Mouse (Mus musculus) cerebellum, postnatal 25 days (tissue): ENCODE data around the gene Zfp281.

Source experiments
- DNase-seq, 2 experiments: peaks; one replicate each; pipeline ENCODE4 v3.0.0; 2021; ENCODE audit warnings: mixed read lengths in 2 of 2

Zfp281 gene

DNA sequence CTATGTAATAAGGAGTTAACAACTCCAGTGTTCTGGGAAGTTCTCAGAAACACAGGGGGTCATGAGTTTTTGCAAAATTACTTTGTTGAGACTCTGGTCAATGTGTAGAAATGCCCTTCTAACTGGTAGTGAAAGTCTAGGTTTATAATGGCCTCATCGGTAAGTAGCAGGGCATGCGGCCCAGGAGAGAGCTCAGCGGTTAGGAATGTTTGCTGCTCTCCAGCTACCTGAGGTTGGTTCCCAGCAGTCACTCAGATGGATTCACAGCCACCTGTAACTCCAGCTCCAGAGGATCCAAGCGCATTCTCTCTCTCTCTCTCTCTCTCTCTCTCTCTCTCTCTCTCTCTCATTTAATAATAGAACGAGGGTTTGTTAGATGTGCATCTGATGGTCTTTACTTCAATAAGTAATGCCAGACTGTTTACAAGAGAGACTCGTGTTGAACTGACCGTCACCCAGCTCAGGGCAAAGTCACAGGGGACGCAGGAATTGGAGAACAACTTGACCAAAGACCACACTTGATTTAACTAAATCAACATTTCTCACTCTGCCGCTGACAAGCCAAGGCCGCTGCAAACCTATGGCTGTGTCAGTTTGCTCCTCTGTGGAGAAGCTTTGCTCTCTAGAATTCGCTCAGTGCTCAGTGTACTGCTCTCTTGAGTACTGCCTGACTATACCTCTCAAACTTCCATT is 9.8 kb upstream of the Zfp281 start:
- no peak for DNase-seq

DNA sequence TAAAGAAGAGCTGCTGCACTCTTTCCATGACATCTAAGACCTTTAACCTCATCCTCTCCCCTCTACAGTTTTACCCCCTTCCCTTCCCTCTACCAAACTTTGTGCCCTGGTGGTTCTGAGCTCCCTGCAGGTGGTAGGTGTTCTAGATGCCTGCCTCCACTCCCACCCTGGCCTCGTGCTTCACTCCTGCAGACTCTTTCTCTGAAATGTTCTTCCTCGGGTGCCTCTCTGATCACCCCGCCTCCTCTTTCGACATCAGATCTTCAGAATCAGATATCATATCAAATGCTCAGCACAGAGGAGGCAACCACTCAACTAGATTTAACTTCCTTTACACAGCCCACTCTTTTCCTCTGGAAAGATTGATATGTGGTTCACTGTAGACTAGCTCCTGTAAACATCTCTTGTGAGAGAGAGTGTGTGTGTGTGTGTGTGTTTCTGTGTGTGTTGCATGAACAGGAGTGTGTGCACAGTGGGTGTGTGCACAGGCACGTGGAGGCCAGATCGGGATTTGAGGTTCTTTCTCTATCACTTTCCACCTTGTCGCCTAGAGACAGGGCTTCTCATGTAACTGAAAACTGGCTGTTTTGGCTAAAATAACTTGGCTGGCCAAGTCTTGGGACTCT is 7.4 kb upstream of the Zfp281 start:
- no peak for DNase-seq

DNA sequence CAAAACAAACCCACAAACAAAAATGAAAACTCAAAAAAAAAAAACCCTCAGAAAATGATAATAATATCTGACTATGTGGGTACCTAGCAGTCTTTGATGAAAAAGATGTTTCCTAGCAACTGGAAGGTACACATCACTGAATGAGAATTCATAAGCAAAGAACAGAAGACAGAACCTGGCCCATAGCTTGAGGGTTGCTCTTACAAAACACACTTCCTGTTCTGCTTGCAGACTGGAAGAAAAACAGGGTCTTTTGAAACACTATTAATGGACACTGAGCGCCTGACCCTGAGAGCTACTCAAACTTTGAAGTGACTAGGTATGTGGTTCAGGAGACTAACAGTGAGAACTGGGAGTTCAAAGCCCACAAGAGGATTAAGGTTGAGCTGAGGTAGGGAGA is 6.1 kb upstream of the Zfp281 start:
- no peak for DNase-seq

DNA sequence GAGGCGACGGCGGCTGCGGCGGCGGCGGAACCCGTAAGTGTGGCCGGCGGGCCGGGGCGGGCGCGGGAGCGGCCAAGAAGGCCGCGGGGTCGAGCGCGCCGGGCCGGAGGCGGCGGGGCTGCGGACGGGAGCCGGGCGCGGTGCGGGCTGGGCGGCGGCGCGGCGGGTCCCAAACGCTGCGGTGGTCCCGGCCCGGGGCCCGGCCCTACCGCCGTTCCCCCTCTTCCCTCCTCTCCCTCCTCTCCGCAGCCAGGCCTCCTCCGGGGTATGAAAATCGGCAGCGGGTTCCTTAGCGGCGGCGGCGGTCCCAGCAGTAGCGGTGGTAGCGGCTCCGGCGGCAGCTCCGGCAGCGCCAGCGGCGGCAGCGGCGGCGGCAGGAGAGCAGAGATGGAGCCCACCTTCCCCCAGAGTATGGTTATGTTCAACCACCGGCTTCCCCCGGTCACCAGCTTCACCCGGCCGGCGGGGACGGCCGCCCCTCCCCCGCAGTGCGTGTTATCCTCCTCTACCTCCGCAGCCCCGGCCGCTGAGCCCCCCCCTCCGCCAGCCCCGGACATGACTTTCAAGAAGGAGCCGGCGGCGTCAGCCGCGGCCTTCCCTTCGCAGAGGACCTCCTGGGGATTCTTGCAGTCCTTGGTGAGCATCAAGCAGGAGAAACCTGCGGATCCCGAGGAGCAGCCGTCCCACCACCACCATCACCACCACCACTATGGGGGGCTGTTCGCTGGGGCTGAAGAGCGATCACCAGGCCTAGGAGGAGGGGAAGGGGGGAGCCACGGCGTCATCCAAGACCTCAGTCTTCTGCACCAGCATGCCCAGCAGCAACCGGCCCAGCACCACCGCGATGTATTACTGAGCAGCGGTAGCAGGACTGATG is 556 bp downstream of the Zfp281 start:
- peak; percentile 71 to 78 for DNase-seq

DNA sequence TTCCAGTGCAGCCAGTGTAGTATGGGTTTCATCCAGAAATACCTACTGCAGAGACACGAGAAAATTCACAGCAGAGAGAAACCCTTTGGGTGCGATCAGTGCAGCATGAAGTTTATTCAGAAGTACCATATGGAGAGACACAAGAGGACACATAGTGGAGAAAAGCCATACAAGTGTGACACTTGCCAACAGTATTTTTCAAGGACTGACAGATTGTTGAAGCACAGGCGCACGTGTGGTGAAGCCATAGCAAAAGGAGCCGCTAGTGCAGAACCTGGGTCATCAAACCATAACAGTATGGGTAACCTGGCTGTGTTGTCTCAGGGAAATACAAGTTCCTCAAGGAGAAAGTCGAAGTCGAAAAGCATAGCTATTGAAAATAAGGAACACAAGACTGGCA is 1.4 kb downstream of the Zfp281 start:
- no peak for DNase-seq

DNA sequence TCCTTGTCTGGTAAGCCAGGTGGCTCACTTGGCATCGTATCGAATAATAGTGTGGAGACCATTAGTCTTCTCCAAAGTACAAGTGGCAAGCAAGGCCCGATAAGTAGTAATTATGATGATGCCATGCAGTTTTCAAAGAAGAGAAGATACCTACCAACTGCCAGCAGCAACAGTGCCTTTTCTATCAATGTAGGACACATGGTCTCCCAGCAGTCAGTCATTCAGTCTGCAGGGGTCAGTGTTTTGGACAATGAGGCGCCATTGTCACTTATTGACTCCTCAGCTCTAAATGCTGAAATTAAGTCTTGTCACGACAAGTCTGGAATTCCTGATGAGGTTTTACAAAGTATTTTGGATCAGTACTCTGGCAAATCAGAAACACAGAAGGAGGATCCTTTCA is 2.1 kb downstream of the Zfp281 start:
- no peak for DNase-seq

DNA sequence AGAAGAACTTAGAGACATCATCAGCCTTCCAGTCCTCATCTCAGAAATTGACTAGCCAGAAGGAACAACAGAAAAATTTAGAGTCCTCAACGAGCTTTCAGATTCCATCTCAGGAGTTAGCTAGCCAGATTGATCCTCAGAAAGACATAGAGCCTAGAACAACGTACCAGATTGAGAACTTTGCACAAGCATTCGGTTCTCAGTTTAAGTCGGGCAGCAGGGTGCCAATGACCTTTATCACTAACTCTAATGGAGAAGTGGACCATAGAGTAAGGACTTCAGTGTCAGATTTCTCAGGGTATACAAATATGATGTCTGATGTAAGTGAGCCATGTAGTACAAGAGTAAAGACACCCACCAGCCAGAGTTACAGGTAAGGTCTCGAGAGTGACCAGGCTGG is 2.9 kb downstream of the Zfp281 start:
- no peak for DNase-seq

DNA sequence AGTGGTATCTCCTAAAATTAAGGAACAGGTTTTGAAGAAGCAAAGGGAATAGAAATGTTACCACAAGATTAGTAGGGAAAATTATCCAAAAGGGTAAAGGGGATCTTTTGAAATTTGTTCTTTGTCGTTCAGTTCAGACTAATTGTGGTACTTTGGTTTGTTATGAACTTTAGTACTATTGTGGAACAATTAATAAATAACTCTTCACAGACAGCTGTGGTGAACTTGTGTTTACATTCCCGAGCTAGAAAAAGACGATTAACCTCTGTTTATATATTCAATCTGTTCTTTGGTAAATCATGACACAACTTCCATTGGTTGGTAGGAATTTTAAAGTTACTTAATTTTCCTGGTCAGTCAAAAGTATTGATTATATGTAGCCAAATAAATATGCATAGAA is 8.2 kb downstream of the Zfp281 start:
- no peak for DNase-seq

DNA sequence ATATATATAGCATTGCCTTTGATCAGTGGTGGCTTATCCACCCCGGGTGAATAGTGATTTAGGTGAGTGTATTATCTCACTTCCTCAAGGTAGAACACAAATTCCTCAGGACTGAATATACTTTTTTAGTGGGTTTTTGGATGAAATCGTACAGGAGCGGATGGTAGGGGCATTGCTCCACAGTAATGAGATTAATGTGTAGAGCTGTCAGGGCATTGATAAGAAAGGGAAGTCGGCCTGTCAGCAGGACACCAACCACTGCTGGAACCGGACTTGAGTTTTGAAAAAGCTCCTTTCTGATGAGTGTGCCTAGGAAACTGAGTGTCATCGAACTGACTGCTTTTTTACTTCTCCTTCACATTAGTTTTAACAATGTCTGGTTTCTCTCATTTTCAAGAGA is 10.9 kb downstream of the Zfp281 start:
- DNase-seq: no peak

DNA sequence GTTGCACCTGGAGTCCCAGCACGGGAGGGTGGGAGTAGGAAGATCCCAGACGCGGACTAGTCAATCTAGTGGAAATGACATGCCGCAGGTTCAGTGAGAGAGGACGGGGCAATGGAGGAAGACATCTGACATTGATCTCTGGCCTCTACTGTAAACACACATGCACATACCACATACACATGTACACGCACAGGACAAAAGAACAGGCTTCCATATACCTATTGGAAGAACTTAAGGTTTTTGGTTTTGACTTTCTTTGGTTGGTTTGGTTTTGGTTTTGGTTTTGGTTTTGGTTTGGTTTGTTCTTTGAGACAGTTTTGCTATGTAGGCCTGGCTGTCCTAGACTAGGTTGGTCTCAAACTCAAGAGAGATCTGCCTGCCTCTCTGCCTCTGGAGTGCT is 12.2 kb downstream of the Zfp281 start:
- DNase-seq: no peak

DNA sequence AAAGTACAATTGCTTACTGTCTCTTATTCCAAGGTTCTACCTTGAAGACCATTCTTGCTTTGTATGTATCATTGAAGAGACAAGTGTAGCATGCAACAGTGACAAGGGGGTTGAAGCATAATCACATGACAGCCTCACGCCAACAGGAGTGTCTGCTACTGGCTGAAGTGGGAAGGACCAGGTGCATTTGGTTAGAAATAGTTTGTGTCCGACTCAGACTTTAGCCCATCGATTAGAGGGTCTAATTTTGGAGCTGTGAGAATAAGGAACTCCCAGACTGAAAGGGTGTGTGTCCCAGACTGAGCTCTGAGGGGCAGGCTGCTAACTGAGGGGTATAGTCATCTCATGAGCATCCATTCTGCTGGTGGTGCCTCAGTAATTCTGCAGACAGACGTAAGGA is 13.0 kb downstream of the Zfp281 start:
- no peak for DNase-seq

DNA sequence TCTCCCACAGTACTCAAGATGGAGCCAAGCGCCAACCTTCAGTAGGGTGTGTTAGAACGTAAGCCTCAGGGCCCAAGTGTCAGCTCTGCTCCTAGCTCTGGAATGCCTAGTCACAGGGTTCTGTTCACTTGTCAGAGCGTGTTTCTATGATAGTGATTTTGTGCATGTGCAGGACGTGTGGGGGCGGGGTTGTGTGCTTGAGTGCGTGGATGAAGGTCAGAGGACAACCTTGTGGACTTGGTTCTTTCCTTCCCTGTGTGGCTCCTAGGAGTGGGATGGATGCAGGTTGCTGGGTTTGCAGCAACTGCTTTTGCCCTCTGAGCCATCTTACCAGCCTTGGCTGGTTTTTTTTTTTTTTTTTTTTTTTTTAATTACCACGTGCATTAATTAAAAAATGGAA is 13.5 kb downstream of the Zfp281 start:
- DNase-seq: no peak

DNA sequence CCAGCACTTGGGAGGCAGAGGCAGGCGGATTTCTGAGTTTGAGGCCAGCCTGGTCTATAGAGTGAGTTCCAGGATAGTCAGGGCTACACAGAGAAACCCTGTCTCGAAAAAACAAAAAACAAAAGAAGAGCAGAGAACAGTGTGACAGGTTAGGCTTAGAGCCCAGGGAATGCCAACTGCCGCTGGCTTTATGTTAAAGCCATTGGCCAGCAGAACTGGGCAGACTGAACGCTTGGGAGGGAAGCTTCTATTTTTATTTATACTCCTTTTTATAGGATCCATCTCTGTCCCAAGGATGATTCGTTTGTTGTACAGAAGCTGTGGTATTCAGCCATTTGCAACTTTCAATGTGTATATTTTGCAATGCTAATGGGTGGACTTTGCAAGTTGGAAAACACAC is 14.0 kb downstream of the Zfp281 start:
- peak in 1 of 2 experiments; percentile 36 for DNase-seq

DNA sequence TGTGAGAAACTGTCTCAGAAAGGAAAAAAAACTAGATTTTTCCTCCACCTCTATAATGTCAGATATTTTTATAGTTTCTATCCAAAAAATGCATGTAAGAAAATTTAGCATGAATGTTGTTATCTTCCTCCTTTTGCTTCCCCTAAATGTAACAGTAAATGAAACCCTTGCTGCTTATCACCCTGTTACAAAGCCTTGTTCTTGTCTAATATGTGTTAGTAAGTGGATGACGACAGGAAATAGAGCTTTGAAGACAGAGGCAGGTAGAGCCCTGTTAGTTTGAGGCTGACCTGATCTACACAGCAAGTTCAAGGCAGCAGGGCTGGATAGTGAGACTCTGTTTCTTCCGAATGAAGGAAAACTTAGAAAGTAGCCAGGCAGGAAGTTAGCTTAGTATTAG is 14.5 kb downstream of the Zfp281 start:
- no peak for DNase-seq

DNA sequence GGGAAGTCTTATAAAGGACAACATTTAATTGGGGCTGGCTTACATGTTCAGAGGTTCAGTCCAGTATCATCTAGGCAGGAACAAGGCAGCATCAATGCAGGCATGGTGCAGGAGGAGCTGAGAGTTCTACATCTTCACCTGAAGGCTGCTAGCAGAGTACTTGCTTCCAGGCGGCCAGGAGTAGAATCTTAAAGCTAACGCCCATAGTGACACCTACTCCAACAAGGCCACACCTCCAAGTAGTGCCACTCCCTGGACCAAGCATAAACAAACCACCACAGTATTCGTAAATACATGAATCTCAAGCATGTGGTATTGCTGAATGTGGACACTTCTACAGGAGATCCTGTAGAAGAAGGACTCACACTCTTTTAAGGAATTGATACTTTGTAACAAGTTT is 18.0 kb downstream of the Zfp281 start:
- DNase-seq: no peak

DNA sequence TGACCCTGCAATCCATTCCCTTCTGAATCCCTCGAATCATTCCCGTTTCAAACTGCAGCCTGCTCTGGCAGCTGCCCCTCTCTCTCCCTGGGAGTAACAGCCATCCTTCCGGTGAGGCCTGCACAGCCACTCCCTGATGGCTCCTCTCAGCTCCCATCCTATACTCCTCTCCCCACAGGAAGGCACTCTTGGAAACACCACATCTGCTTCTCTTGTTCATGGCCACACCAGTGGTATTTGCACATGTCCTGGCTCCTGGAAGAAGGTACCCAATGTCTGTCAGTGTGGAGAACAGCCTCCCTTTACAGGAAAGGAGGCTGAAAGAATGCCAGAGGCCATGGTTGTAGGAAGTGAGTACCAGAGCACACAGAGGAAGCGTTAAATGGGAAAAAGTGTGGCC is 19.8 kb downstream of the Zfp281 start:
- no peak for DNase-seq

DNA sequence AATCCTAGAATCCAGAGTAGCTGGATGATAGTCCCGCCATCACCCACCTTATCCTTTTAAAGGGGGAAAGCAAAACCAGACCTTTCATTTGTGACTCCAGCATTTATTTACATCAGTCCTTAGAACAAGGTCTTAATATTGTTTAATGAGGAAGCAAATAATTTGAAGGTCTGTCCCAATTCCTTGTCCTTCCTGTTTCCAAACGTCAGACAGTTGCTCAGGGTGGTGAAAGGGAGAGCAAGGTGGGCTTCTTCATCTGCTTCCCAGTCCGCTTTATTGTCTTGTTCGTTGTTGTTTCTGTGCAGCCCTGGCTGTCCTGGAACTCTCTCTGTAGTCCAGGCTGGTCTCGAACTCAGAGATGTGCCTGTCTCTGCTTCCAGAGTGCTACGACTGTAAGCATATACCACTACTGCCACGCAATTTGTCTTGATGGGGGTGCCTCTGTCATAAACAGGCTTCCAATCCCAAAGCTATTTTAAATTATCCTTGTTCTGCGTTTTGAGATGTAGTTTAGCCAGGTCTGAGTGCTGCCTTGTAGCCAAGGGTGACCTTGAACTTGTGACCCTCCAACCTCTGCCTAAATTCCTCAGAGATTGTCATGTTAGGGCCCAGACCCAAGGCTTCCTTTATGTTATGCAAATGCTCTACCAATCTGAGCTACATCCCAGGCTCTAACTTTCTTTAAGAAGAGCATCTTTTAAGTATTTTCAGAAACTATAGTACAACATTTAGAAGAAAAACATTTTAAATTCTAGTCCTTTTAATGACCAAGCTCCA is 21.3 kb downstream of the Zfp281 start:
- no peak for DNase-seq

DNA sequence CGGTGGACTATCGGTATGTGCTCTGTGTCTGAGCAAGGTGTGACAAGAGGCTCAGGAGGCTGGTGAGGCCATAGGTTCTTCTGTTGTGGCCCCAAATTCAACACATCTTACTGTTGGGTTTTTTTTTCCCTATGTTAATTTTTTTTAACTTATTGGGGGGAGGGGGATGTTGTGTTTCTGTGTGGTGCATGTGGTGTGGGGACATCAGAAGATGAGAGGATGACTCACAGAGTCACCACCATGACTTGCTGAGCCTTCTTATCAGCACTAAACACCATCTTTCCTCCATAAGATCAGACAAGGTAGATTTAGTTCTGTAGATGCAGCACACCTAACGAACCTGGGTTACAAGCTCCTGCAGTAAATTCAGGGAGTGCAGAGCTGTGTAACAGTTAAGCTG is 27.4 kb downstream of the Zfp281 start:
- DNase-seq: no peak

DNA sequence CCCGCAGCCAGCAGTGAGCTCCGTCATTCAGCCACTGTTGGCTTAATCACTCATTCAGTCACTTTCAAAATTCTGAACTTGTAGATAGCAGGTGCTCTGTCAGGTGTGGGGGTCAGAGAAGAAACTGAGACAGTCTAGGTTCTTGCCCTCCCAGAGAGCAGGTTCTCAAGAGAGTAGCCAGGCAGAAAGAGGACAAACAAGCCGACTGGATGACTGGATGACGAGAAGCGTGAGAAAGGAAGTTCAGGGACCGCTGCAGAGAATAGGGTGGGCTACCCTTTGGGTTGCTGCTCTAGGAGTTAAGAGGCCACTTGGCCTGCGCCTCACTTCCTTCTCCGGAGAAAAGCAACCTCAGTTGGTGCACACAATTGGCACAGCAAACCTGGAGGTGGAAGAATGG is 28.8 kb downstream of the Zfp281 start:
- no peak for DNase-seq

DNA sequence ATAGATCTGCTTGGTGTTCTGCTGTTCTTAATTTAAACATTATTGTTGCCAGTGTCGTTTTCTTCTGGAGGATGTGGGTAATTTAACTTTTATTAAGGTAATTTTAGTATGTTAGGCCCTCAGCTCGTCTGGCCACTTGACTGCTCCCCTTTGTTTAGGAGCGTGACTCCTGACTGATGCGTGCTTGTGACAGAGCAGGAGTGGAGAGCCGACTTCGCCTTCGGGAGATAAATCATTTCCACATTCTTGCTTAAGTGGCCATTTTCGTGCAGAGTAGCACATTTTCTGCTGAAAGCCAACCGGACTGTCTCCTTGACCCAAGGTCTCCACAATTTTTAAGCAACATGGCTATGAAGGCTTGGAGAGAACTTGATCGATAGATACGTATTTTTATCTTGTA is 29.7 kb downstream of the Zfp281 start:
- DNase-seq: no peak

DNA sequence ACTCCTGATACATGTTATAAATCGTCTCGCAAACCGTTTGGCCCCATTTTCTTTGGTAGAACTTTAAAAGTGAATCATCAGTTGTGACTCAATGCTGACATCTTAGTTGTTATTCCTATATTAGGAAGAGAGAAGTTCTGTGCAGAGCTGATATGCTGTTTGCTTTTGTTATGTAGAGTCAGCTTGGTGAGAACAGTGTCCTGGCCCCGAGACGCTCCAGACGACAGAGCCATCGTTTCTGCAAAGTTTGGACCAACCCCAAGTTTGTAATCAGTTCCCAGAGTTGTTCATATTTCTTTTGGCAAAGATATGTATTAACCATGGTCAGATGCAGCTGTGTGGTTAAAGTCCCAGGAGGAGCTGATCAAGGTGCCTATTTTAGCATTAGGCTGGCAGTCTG is 31.9 kb downstream of the Zfp281 start:
- DNase-seq: no peak

DNA sequence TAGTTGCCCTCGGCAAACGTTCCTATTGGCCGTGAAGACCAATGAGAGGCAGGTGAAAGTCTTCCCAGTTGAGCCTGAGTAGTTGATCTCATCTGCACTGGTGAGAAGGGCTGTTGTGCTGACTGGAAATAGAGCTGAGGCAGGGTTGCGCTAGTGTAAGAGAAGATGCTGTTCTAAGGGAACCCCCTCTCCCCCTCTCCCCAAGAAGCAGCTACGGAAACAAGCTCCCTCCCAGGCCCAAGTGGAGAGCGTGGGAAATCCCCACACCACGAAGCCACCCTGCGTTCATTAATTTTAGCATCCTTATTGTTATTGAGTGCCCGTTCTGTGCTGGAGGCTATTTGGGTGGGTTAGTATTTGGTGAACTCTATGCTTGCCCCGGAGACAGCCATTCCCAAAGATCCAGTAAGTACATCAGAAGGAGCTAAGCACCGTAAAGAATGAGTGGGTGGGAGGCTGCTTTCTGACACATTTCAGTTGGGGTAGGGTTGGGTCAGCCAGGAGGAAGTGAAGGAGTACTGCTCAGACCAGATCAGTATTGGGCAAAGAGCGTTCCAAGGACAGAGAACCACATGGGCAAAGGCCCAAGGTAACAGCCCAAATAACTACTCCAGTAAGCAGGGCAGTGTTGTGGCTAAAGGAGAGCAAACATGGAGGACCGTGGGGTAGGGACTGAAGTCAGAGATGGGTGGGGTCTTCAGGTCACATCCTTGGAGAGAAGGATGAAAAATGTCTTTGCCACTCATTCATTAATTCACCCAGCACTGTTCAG is 33.9 kb downstream of the Zfp281 start:
- DNase-seq: no peak

DNA sequence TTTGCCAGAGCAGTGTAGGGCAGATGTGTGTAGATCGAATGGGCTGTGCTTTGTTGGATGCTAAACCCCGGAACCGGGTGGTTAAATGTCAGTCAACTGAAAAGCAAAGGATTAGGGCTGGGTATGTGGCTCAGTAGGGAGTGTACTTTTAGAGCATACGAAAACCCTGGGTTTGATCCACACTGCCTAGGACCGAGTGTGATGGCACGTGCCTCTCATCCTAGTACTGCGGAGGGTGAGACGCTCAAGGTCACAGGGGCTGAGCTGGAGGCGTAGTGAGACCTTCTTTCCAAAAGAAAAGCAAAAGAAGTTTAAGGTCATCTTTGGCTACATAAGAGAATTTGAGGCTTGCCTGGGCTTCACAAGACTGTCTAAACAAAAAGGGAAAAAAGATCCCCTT is 34.6 kb downstream of the Zfp281 start:
- no peak for DNase-seq
